Mouse (Mus musculus) urinary bladder, postnatal 14 days (tissue): ENCODE results near the gene Mrap.

Source experiments
- DNase-seq: peaks from one replicate; pipeline ENCODE4 v3.0.0; 2021; ENCODE audit warnings: low spot score

The Mrap gene

GRCm38 (mm10) chr16:90753386-90753941, 15.5 kb downstream of the Mrap start:
- DNase-seq, result no peak

GRCm38 (mm10) chr16:90759335-90759734, 21.3 kb downstream of the Mrap start:
- DNase-seq, result no peak

GRCm38 (mm10) chr16:90760515-90760914, 22.5 kb downstream of the Mrap start:
- DNase-seq, result no peak

GRCm38 (mm10) chr16:90765195-90765877, 27.3 kb downstream of the Mrap start:
- DNase-seq, result no peak

GRCm38 (mm10) chr16:90766919-90767454, 29.0 kb downstream of the Mrap start:
- no peak for DNase-seq

- no peak for DNase-seq
Measured at GRCm38 (mm10) chr16:90774216-90774615, 36.2 kb downstream of the Mrap start.

- DNase-seq, result no peak
Measured at GRCm38 (mm10) chr16:90774646-90775045, 36.6 kb downstream of the Mrap start.

GRCm38 (mm10) chr16:90775946-90776520, 38.0 kb downstream of the Mrap start:
- no peak for DNase-seq

- no peak for DNase-seq
Measured at GRCm38 (mm10) chr16:90779783-90780182, 41.8 kb downstream of the Mrap start.

GRCm38 (mm10) chr16:90783302-90783701, 45.3 kb downstream of the Mrap start:
- no peak for DNase-seq

- DNase-seq, result peak; percentile 23
Measured at GRCm38 (mm10) chr16:90785257-90785656, 47.2 kb downstream of the Mrap start.

GRCm38 (mm10) chr16:90788580-90788979, 50.6 kb downstream of the Mrap start:
- DNase-seq, result no peak

- DNase-seq, result no peak
Measured at GRCm38 (mm10) chr16:90790946-90791345, 52.9 kb downstream of the Mrap start.

- DNase-seq, result no peak
Measured at GRCm38 (mm10) chr16:90792066-90792465, 54.1 kb downstream of the Mrap start.

GRCm38 (mm10) chr16:90792500-90792899, 54.5 kb downstream of the Mrap start:
- DNase-seq, result no peak

- no peak for DNase-seq
Measured at GRCm38 (mm10) chr16:90794708-90795107, 56.7 kb downstream of the Mrap start.

- no peak for DNase-seq
Measured at GRCm38 (mm10) chr16:90798446-90798845, 60.4 kb downstream of the Mrap start.

- DNase-seq, result no peak
Measured at GRCm38 (mm10) chr16:90798848-90799247, 60.8 kb downstream of the Mrap start.
